Mouse (Mus musculus) megakaryocyte progenitor cell, adult 5-6 weeks (primary cell): Measurements from ENCODE around the gene Tex44. TPM values are rescaled to one million over a fixed set of nuclear protein-coding genes. Genes with fewer than 3 reads are reported as not detected.
A peak's percentile ranks its signal among the peaks of the same experiment; 100 is the strongest.

Source experiments
- ATAC-seq: replicated peaks from 2 replicates; pipeline ENCODE4 v1.8.0; 2016; ENCODE audit warnings: mild to moderate bottlenecking, moderate TSS enrichment, inconsistent platforms; ENCODE audit not compliant: poor library complexity
- total RNA-seq, 2 experiments: library from RNA; stranded (forward) in 1 of 2; stranded (reverse) in 1 of 2; fragments of 157-497, 149-512 nt in 1 of 2; fragments of 200-1000 nt in 1 of 2; gene quantifications; 2 replicates each; pipeline versions ENCODE4 v1.2.3 to v1.2.4; 2015 to 2017

The Tex44 gene
- total RNA-seq (2015) (not detected in 2 replicates), total RNA-seq (2017) (not detected in 2 replicates)

DNA sequence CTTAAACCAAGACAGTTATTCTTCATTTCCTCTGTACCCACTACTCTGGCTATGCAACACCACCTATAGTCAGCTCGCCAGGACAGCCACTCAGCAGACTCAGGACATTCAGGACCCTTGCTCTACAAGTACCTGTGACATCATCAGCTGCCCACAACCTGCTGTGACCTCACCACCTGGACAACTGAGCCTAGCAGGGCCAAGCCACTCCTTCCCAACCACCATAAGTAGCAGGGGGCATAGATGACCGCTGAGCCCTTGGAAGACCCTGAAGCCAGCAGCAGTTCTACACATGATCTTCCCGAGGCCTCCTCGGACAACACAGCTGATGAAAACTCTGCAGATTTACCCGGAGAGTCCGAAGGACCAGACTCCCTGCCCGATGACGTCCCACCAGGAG lies at the start of gene Tex44, which contains the start of gene Nmur1:
Gene Tex44, plus strand, starts transcription at position 202 of the 400 bp plus-strand sequence.
Gene Nmur1, minus strand, starts transcription at position 101 of the 400 bp plus-strand sequence.
- no peak for ATAC-seq

DNA sequence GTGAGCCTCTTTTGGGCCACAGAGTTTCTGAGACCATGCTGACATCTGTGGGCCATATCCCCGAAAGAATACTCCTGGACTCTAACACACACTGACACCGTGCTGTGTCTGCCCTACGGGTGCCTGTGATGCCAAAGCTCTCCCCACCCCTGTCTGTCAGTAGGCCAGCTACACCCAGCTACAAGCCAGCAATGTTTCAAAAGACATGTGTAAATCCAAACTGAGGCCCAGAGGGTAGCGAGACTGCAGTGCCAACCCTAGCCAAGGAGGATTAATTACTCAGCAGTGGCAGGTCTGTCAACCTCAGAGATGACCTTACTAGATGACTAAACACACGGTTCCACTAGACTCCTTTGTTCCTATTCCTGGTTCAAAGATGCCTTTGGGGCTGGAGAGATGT lies 49.8 kb upstream of the Tex44 start:
- ATAC-seq = no peak

DNA sequence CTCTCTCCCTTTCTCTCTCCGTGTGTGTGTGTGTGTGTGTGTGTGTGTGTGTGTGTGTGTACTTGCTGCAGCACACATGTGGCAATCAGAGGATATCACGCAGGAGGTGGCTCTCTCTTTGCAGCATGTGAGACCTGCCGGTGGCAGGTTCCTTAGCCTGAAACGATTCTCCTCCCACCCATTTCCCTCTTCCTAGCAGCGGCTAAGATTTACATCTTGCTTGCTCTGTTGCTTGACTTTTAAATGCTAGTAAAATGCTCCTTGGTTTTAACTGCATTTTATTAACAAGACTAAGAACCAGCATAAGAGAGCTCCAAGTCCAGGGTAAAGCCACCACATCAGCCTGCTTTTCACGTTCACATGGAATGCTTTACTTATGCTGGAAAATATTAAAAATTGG lies 47.5 kb upstream of the Tex44 start:
- 0 out of 2 replicates have a peak, but pooled peaks have one; percentile 29 for ATAC-seq

DNA sequence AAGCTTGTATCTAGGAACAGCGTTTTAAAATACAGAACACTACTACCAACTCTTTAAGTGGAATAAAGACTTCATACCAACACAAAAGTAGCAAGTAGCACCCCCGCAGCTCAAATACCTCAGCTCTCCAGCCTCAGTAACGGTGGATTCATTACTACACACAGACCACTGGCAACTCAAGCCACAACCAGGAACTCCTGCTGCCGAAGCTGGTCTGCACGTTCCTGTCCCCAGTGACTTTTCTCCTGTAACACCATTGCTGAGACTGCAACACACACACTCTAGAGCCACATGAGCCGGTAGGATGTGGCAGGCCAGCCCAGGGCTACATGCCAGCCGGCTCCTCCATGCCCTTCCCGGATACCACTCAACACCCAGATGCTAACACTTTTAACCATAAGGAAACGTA lies 47.0 kb upstream of the Tex44 start:
- peak; percentile 47 for ATAC-seq

DNA sequence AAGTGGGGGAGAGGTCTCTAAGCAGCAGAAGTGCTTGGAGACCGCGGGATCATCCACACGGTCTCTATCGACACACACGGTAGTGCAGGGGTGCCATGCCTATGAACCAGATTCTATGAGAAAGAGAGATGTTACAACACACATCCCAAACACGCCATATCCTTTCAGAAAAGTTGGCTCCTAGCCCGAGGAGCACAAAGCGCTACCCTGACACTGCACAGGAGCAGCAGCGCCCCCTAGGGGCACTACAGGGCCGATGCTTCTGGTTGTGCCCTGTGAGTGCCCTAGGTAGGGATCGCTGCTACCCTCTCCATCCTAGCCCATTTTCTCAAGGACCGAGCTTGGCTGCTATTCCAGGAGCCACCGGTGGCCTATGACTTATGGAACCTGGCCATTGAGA lies 45.1 kb upstream of the Tex44 start:
- peak; percentile 91 for ATAC-seq

DNA sequence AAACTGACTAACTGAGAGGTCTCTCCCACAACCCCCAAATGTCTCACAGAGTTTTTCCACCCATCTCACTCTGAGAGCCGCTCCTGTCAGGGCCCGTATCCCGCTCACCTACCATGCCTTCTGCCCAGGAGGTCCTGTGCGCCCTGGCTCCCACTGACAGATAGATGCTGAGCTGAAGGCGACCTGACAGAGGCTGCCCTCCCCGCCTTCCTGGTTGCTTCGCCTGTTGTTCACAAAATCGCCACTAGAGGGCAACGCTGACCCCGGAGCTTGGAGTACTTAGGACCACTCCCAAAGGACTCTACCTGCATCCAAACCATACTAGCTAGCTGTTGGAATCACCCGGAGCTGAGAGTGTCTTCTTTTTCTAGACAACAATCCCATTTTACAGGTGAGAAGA lies 36.9 kb upstream of the Tex44 start:
- peak; percentile 84 for ATAC-seq

DNA sequence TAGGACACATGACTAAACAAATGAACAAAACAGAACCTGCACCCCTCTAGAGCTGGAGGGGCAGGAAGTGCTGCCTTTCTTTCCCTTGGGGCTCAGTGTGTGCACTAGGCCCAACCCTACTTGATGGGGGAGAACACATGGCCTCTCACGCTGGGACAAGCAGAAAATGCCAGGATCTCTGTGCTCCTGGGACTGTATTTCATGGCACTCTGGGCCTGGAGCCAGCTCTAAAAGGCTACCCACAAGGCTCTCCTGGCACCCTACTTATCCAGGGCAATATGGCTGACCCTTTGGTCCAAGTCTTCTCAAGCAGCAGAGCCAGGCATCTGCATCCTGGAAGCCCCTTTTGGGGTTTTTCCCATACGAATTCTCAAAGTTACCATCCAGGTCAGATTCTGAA lies 34.7 kb upstream of the Tex44 start:
- ATAC-seq = no peak

DNA sequence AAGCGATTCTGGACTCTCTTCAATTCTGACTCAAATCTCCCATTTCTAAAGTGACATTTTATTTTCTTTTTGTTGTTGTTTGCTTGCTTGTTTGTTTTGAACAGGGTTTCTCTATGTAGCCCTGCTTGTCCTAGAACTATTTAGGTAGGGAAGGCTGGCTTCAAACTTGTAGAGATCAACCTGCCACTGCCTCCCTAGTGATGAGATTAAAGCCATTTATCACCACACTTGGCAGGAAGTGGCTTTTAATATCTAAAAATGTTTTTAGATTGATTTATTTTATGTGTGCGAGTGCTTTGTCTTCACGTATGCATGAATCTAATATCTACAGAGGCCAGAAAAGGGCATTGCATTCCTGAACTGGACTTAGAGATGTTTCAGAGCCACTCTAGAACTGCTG lies 32.9 kb upstream of the Tex44 start:
- no peak for ATAC-seq

DNA sequence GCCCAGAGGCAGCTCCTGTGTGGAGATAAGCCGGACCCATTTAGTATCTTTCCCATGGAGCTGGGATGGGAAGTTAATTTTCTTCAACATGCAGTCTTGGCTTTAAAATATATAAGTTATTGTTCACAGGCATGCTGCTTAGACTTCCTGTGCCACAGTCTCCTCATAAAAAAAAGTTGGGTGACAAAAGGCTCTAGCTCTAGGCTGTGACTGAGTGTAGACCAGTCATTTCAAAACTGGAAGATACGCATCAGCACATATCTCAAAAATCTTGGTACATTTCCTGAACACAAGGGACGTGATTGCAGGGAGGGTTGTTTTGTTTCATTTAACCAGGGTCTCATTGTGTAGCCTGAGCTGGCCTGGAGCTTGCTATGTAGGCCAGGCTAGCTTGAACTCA lies 31.9 kb upstream of the Tex44 start:
- no peak for ATAC-seq

DNA sequence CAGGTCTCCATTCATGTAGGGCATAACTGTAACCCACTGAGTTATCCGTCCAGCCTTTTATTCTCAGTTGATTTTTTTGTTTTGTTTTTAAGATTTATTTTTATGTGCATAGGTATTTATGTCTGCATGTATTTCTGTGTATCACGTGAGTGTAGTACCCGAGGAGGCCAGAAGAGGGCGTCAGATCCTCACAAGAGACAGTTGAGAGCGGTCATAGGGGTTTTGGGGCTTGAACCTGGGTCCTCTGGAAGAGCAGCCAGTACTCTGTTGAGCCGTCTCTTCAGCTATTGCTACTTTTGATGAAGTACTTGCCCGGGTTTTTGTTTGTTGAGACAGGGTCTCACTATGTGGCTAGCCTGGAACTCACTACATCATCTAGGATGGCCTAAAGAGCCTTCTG lies 30.2 kb upstream of the Tex44 start:
- no peak for ATAC-seq

DNA sequence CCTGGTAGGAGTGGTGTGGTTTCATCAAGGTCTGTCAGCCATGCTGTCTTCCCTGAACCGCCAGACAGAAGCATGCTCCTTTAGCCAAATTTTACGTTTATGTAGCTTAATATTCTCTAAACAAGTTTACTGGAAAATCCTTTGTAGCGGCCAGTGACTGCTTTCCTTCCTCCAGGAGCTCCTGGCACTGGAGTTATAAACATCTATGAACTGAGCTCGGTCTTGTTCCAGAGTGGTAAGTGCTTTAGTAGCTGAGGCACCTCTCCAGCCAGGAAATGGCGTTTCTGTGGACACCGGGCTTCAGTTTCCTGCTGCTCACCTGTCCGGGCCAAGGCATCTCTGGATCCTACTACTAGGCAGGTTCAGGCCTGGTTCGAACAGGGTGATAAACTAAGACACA lies 28.5 kb upstream of the Tex44 start:
- ATAC-seq = no peak

DNA sequence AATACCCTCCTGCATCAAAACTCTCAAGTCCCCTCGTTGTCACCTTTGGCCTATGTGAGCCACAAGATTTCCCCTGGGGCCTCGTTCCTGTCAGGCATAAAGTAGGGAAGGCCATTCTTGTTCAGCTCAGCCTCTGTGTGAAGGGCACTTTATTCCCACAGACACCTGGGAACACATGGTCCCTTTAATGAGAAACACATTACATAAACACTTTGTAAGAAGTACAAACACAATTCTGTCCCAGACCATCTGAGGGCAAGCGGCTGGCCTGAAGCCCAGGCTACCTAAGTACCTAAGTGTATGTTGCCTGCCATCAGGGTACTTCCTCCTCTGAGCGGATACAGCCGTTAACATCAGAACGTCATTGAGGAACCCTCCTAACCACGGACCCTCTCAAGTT lies 27.9 kb upstream of the Tex44 start:
- peak; percentile 82 for ATAC-seq

DNA sequence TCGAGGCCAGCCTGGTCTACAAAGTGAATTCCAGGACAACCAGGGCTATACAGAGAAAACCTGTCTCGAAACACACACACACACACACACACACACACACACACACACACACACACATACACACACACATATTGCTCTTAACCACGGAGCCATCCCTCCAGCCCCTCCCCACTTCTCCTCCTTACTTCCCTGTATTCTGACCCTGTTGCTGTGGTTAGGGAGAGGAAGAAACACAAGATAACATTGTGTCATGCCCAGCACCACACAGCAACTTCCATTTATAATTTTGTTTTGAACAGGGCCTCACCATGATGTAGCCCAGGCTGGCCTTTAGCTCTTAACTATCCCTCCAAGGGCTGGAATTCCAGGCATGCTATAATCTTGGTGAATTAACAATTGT lies 26.8 kb upstream of the Tex44 start:
- ATAC-seq = peak; percentile 93

DNA sequence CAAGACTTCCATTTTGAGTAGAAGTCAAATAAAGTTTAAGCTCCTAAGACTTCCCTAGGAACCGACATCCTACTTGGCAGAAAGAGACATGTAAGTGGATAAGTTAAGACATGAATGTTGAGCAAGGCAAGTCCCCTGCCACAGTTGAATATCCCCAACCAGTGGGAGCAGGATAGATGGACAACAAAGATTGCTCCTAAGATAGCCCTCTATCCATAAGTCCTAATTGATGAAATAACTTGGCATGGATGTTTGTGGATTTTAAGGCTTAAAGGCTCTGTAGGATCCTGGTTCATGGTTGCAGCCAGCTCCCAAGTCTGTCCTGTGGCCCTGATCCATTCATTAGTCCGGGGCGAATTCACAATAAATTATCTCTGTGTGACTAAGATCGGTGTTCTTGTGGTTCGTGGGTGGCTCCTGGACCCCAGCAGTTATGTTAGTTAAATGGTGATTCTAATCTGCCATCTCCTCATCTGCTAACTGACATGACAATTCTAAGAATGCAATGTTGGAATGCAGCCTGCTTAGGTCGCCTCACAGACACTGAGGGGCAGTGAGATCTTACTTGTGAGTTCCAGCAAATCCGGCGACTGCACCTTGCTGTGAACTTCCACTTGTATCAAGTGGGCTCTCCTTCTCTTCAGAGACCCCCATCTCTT lies 25.9 kb upstream of the Tex44 start:
- no peak for ATAC-seq

DNA sequence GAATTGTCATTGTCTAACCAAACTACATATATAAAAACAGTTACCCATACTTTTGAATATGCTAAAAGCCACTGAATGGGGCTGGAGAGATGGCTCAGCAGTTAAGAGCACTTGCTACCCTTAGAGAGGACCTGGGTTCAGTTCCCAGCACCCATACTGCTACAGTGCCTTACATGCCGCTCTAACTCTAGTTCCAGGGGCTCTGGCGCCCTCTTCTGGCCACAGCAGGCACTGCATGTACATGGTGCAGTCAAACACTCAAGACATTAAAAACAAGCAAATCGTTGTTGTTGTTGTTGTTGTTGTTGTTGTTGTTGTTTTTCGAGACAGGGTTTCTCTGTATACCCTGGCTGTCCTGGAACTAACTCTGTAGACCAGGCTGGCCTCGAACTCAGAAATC lies 21.3 kb upstream of the Tex44 start:
- ATAC-seq = peak; percentile 67; the same call in 1 of the 2 replicates

DNA sequence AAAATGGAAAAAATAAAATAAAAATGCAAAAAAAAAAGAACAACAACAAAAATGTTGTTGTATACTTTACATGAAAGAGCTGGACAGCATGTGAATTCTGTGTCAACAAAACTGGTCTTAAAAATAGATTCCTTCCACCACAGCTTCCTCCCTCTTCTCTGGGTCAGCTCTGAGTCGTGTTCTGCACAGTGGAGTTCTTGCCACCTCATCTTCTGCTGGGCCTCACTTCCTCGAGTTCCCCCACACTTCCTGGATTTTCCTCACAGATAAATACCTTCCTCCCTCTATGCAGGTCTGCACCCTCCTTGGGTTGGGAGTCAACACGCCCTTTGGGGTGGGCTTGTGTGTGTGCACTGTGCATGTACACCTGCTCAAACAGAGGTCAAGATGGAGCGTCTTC lies 19.8 kb upstream of the Tex44 start:
- peak; percentile 59 for ATAC-seq

DNA sequence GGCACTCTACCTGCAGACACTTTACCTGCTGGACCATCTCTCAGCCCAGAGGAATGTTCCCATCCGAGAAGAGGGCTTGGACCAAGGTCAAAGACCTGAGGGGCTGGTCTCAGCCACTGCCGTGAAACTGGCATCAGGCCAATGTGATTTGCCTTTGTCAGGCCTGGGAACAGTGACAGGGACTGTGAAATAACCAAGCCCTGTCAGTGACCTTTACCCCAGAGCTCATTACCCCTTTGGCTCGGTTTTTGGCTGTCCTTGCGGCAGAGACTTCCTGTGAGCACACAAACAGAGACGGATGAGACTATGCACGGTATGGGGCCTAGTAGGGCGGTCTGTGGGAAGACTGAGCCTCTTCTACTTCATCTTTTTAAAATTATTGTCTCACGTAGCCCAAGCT lies 19.2 kb upstream of the Tex44 start:
- ATAC-seq = peak; percentile 66

DNA sequence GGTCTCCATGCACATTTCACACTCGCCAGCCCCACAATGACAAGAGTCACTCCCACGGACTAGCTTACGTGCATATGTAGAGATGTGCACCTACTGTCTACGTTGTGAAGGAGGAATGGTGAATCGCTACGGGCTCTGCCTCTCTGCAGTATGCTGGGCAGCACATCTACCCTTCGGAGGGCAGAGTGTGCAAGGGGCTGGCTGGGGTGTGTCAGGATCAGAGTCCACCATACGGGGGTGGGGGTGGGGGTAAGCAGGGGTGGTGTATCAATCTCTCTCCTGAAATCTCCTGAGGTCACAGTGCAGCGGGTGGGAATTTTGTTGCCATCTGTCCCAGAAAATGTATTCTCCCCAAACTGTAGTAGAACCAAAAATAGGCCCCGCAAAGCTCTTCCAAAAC lies 17.6 kb upstream of the Tex44 start:
- no peak for ATAC-seq

DNA sequence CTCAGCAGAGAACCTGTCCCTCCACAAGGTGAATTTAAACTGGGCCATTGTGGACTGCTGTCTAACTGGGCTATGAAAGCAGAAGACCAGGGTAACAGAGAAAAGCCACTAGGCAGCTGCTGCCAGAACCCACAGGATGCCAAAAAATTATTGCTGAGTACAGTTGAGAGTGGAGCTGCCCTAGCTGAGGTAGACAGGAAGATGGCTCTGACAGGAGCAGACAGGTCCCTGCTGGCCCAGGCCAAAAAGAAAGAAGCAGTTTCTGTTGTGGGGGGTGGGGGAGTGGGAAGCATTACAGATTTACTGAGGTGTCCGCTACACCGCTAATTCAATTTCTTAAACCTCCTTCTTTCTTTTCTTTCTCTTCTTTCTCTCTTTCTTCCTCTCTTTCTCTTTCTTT lies 16.7 kb upstream of the Tex44 start:
- ATAC-seq = no peak

DNA sequence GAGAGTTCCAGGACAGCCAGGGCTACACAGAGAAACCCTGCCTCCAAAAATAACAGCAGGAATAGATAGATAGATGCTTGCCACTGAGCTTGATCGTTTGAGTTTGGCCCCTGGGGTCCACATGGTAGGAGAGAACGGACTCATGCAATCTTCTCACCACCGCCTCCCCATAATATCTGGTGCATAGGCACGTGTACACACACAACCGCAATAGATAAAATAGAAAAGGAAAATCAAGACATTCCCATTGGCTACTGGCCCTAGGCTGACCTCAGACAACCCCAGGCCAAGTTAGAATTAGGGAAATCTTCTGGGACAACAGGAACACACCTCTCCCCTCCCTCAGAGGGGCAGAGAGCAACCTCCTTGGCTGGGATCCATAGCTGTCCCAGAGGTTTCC lies 11.4 kb upstream of the Tex44 start:
- ATAC-seq = no peak

DNA sequence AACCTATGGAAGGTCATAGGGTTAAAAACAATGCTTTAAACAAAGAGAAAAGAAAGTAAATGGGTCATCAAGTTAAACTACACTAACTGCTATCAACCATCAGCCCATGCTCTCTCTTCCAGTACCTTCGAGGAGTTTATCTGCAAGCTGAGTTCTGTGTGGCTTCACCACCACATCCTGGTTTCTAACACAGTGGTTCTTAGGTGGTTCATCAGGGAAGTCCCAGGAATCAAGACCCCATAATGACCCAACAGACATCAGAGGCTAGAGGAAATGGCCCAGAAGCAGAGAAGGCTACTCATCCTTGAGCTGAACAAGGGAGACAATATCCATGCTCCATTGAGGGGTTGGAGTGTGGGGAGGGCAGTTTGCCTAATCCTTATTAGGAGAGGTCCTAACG lies 11.0 kb upstream of the Tex44 start:
- peak; percentile 33 for ATAC-seq

DNA sequence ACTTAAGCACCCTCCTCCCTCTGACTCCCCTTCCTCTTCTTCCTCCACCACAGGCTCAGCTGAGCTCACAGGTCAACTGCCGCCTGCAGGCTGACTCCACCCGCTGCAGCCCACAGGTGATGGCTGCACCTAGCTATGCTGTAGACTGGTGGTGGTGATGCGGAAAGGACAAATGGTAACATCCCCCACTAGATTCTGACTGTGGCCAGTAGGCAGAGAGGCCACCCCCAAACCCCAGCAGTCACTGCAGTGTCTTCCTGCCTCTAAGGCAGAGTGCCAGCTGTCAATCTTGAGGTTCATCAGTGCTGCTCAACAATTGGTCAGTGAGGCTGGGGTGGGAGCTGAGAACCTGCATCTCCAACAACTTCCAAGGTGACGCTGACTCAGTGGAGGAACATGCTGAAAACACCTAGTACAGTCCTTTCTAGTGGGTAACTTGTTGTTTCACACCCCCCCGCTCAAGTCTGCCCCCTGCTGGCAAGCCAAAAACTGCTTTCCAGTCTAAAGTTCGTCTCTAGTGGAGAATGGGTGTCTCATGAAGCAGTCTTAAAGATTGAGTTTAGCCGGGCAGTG lies 10.4 kb upstream of the Tex44 start:
- peak; percentile 58 for ATAC-seq

DNA sequence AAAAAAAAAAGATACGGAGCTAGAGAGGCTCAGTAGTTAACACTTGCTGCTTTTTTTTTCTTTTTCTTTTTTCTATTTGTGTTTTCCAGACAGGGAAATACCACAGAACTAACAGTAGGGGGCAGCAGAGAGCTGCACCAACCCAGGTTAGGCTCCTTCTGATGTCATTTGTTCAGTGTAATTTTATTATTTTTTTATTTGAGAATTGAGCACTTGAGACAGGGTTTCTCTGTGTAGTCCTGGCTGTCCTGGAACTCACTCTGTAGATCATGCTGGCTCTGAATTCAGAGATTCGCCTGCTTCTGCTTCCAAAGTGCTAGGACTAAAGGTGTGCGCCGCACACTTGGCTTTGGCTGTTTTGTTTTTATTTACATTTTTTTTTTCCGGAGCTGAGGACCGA lies 9.8 kb upstream of the Tex44 start:
- peak; percentile 67 for ATAC-seq
